Mouse (Mus musculus): ENCODE data around the gene Klhl29.

DNA sequence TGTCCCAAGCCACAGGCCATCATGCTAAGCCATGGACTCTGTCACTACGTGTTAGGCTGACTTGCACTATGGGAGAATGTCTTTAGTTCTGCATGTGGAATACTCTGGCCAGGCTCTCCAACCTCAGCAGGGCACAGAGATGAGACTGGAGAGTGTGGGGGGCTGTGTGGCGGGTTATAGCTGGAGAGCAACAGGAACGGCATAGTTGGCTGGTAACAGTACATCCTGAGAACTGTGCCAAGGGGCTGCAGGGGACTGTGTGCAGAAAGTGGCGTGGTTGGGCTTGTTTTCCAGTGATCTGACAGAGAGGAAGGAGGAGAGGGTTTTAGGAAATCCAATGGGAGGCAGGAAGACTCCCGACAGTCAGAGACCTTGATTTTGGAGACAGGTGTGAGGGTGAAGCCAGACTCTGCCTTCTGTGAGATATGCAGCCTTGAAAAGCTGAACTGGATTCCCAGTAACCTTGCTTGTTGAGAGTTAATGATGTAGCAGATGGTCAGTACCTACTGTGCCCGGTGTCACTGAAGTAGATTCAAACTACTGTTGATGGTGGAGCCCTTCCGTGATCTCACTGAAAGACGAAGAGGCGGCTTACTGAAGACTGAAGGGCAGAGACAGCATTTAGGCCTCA is 270.9 kb downstream of the Klhl29 start:
- no peak for TF ChIP-seq CTCF (IDR thresholded peaks at IDR 0.05; ENCODE audit: low read depth, low read length)
- no peak for TF ChIP-seq POLR2A (IDR thresholded peaks at IDR 0.05; ENCODE audit: borderline replicate concordance, low read depth, low read length)
